Mouse (Mus musculus) forebrain, embryonic 13.5 days (tissue): ENCODE results near the gene Lmod1. TPM values are rescaled to one million over a fixed set of nuclear protein-coding genes. Genes with fewer than 3 reads are reported as not detected.

ENCODE experiments used
- ATAC-seq: fragments of 200-750 bp; cut with Nextera tagmentation; 2 replicates; pipeline ENCODE4 v1.8.0; 2017
- H3K27ac ChIP-seq: fragments of 300-500 bp; sonication (generic); 2 replicates; pipeline ENCODE4 v1.5.1; 2015; ENCODE audit warnings: inconsistent platforms, mild to moderate bottlenecking, moderate library complexity
- H3K27me3 ChIP-seq: fragments of 300-500 bp; sonication (generic); 2 replicates; pipeline ENCODE4 v1.6.1; 2015; ENCODE audit warnings: mild to moderate bottlenecking, inconsistent platforms
- H3K36me3 ChIP-seq: fragments of 300-500 bp; sonication (generic); 2 replicates; pipeline ENCODE4 v1.6.1; 2015; ENCODE audit warnings: mild to moderate bottlenecking, inconsistent platforms; ENCODE audit not compliant: poor library complexity, severe bottlenecking
- H3K4me1 ChIP-seq: fragments of 300-500 bp; sonication (generic); 2 replicates; pipeline ENCODE4 v1.6.1; 2015; ENCODE audit warnings: inconsistent platforms
- H3K4me2 ChIP-seq: fragments of 300-500 bp; sonication (generic); 2 replicates; pipeline ENCODE4 v1.6.1; 2015; ENCODE audit warnings: inconsistent platforms, mild to moderate bottlenecking, moderate library complexity
- H3K4me3 ChIP-seq: fragments of 300-500 bp; sonication (generic); 2 replicates; pipeline ENCODE4 v1.5.1; 2015; ENCODE audit warnings: mild to moderate bottlenecking, inconsistent platforms
- H3K9ac ChIP-seq: fragments of 300-500 bp; sonication (generic); 2 replicates; pipeline ENCODE4 v1.6.1; 2015; ENCODE audit warnings: mild to moderate bottlenecking, inconsistent platforms
- H3K9me3 ChIP-seq: fragments of 300-500 bp; sonication (generic); replicated peaks from 2 replicates; pipeline ENCODE4 v1.6.1; 2016; ENCODE audit warnings: inconsistent platforms
- WGBS: fragments of 180-500 bp; shearing (Covaris S2); methylation state at CpG from one replicate; pipeline ENCODE4 v1.1.7; 2015; 5-methylcytosine and 5-hydroxymethylcytosine counted together
- polyA plus RNA-seq: library from polyadenylated mRNA; unstranded; fragments of >200 nt; fragmentation: Nextera tagmentation; extraction: Ambion mirVana; gene quantifications from 2 replicates; pipeline ENCODE4 v1.2.1, GENCODE M21; 2015

Gene Lmod1
- polyA plus RNA-seq, 1 experiment from 2014 or later, result 0.22 TPM

- H3K9ac ChIP-seq, result no peak overlapping the region
- H3K4me3 ChIP-seq, result no peak overlapping the region
- no peaks in the 10 kb centered on the region for H3K9me3 ChIP-seq
- H3K4me2 ChIP-seq, result no peak overlapping the region
- no peak overlapping the region for H3K27ac ChIP-seq
- 86% methylated on average over 7 of the region's 7 CpGs for WGBS
- H3K4me1 ChIP-seq, result no peaks in the 10 kb centered on the region
- ATAC-seq, result no peak
- H3K36me3 ChIP-seq, result no peaks in the 10 kb centered on the region
- H3K27me3 ChIP-seq, result peaks cover 8% of the 10 kb centered on the region; the same call in 1 of the 2 replicates
These were observed 1.2 kb upstream of the Lmod1 start for GRCm38 (mm10) chr1:135323367-135323901.

- no peak overlapping the region for H3K27ac ChIP-seq
- H3K4me2 ChIP-seq, result no peak overlapping the region
- no peak overlapping the region for H3K9ac ChIP-seq
- H3K4me1 ChIP-seq, result no peaks in the 10 kb centered on the region
- no peaks in the 10 kb centered on the region for H3K36me3 ChIP-seq
- WGBS, result 78% methylated on average over 2 of the region's 2 CpGs
- no peak for ATAC-seq
- H3K9me3 ChIP-seq, result no peaks in the 10 kb centered on the region
- peaks cover 6% of the 10 kb centered on the region; the same call in 1 of the 2 replicates for H3K27me3 ChIP-seq
- no peak overlapping the region for H3K4me3 ChIP-seq
These were observed 1.3 kb downstream of the Lmod1 start for GRCm38 (mm10) chr1:135325934-135326333.

- no peak overlapping the region for H3K4me3 ChIP-seq
- no peak overlapping the region for H3K4me2 ChIP-seq
- no peaks in the 10 kb centered on the region for H3K9me3 ChIP-seq
- no peaks in the 10 kb centered on the region for H3K36me3 ChIP-seq
- no peak for ATAC-seq
- 66% methylated on average over 5 of the region's 5 CpGs for WGBS
- H3K9ac ChIP-seq, result no peak overlapping the region
- no peak overlapping the region for H3K27ac ChIP-seq
- H3K27me3 ChIP-seq, result 0 out of 2 replicates have a peak, but pooled peaks cover 3% of the 10 kb centered on the region
- no peaks in the 10 kb centered on the region for H3K4me1 ChIP-seq
These were observed 3.8 kb downstream of the Lmod1 start for GRCm38 (mm10) chr1:135328368-135328767.

- Histone ChIP-seq H3K27me3 (no peaks in the 10 kb centered on the region), H3K36me3 (no peaks in the 10 kb centered on the region), H3K4me3 (no peak overlapping the region), H3K4me1 (no peaks in the 10 kb centered on the region), H3K9ac (no peak overlapping the region), H3K4me2 (no peak overlapping the region), H3K27ac (no peak overlapping the region), H3K9me3 (no peaks in the 10 kb centered on the region)
- ATAC-seq, result no peak
- 79% methylated on average over 6 of the region's 6 CpGs for WGBS
These were observed 6.0 kb downstream of the Lmod1 start for GRCm38 (mm10) chr1:135330578-135330977.

- Histone ChIP-seq H3K27me3 (no peaks in the 10 kb centered on the region), H3K27ac (no peak overlapping the region), H3K9ac (no peak overlapping the region), H3K4me1 (no peaks in the 10 kb centered on the region), H3K9me3 (no peaks in the 10 kb centered on the region), H3K4me3 (no peak overlapping the region), H3K4me2 (no peak overlapping the region), H3K36me3 (no peaks in the 10 kb centered on the region)
- ATAC-seq, result no peak
- 89% methylated on average over 8 of the region's 8 CpGs for WGBS
These were observed 17.3 kb downstream of the Lmod1 start for GRCm38 (mm10) chr1:135341947-135342346.

- Histone ChIP-seq H3K4me1 (no peaks in the 10 kb centered on the region), H3K9ac (no peak overlapping the region), H3K4me3 (no peak overlapping the region), H3K27ac (no peak overlapping the region), H3K36me3 (no peaks in the 10 kb centered on the region), H3K9me3 (no peaks in the 10 kb centered on the region), H3K4me2 (no peak overlapping the region), H3K27me3 (no peaks in the 10 kb centered on the region)
- no peak for ATAC-seq
- WGBS, result 54% methylated on average over 4 of the region's 4 CpGs
These were observed 19.4 kb downstream of the Lmod1 start for GRCm38 (mm10) chr1:135344026-135344425.

- H3K4me2 ChIP-seq, result no peak overlapping the region
- H3K4me3 ChIP-seq, result no peak overlapping the region
- no peak for ATAC-seq
- no peak overlapping the region for H3K9ac ChIP-seq
- no peaks in the 10 kb centered on the region for H3K36me3 ChIP-seq
- H3K4me1 ChIP-seq, result no peaks in the 10 kb centered on the region
- H3K9me3 ChIP-seq, result no peaks in the 10 kb centered on the region
- no peaks in the 10 kb centered on the region for H3K27me3 ChIP-seq
- WGBS, result 75% methylated on average over 3 of the region's 3 CpGs
- H3K27ac ChIP-seq, result no peak overlapping the region
These were observed 22.3 kb downstream of the Lmod1 start for GRCm38 (mm10) chr1:135346891-135347290.

GRCm38 (mm10) chr1:135347498-135348169, 23.0 kb downstream of the Lmod1 start:
- Histone ChIP-seq H3K9ac (no peak overlapping the region), H3K4me2 (no peak overlapping the region), H3K4me3 (no peak overlapping the region), H3K36me3 (no peaks in the 10 kb centered on the region), H3K27me3 (no peaks in the 10 kb centered on the region), H3K4me1 (no peaks in the 10 kb centered on the region), H3K9me3 (no peaks in the 10 kb centered on the region), H3K27ac (no peak overlapping the region)
- 56% methylated on average over 4 of the region's 4 CpGs for WGBS
- no peak for ATAC-seq

- Histone ChIP-seq H3K4me2 (no peak overlapping the region), H3K27ac (no peak overlapping the region), H3K4me1 (no peaks in the 10 kb centered on the region), H3K9me3 (no peaks in the 10 kb centered on the region), H3K9ac (no peak overlapping the region), H3K36me3 (no peaks in the 10 kb centered on the region), H3K4me3 (no peak overlapping the region), H3K27me3 (no peaks in the 10 kb centered on the region)
- WGBS, result 86% methylated on average over 3 of the region's 3 CpGs
- no peak for ATAC-seq
These were observed 27.3 kb downstream of the Lmod1 start for GRCm38 (mm10) chr1:135351953-135352352.

- H3K9me3 ChIP-seq, result no peaks in the 10 kb centered on the region; the same call in 1 of the 2 replicates
- no peaks in the 10 kb centered on the region for H3K36me3 ChIP-seq
- no peak overlapping the region for H3K4me3 ChIP-seq
- no peaks in the 10 kb centered on the region for H3K27me3 ChIP-seq
- H3K4me1 ChIP-seq, result no peaks in the 10 kb centered on the region
- no peak overlapping the region for H3K27ac ChIP-seq
- no peak overlapping the region for H3K9ac ChIP-seq
- no peak overlapping the region for H3K4me2 ChIP-seq
- no peak for ATAC-seq
- 52% methylated on average over 2 of the region's 2 CpGs for WGBS
These were observed 34.5 kb downstream of the Lmod1 start for GRCm38 (mm10) chr1:135359071-135359470.

GRCm38 (mm10) chr1:135361491-135361890, 36.9 kb downstream of the Lmod1 start:
- H3K4me3 ChIP-seq, result no peak overlapping the region
- no peaks in the 10 kb centered on the region for H3K27me3 ChIP-seq
- no peak overlapping the region for H3K4me2 ChIP-seq
- no peaks in the 10 kb centered on the region for H3K36me3 ChIP-seq
- WGBS, result 83% methylated on average over 4 of the region's 4 CpGs
- H3K4me1 ChIP-seq, result no peaks in the 10 kb centered on the region
- H3K9ac ChIP-seq, result no peak overlapping the region
- H3K9me3 ChIP-seq, result no peaks in the 10 kb centered on the region; the same call in 1 of the 2 replicates
- no peak for ATAC-seq
- H3K27ac ChIP-seq, result no peak overlapping the region

- H3K4me2 ChIP-seq, result no peak overlapping the region
- no peak overlapping the region for H3K4me3 ChIP-seq
- ATAC-seq, result no peak
- H3K36me3 ChIP-seq, result no peaks in the 10 kb centered on the region
- no peaks in the 10 kb centered on the region for H3K27me3 ChIP-seq
- no peak overlapping the region for H3K9ac ChIP-seq
- H3K4me1 ChIP-seq, result no peaks in the 10 kb centered on the region
- no peak overlapping the region for H3K27ac ChIP-seq
- no peaks in the 10 kb centered on the region; the same call in 1 of the 2 replicates for H3K9me3 ChIP-seq
These were observed 37.5 kb downstream of the Lmod1 start for GRCm38 (mm10) chr1:135362115-135362514.

GRCm38 (mm10) chr1:135363446-135363845, 38.8 kb downstream of the Lmod1 start:
- WGBS, result 94% methylated on average over 8 of the region's 8 CpGs
- H3K4me2 ChIP-seq, result no peak overlapping the region
- no peak overlapping the region for H3K4me3 ChIP-seq
- H3K27ac ChIP-seq, result no peak overlapping the region
- H3K9me3 ChIP-seq, result no peaks in the 10 kb centered on the region; the same call in 1 of the 2 replicates
- H3K9ac ChIP-seq, result no peak overlapping the region
- H3K36me3 ChIP-seq, result no peaks in the 10 kb centered on the region
- no peak for ATAC-seq
- peaks cover 9% of the 10 kb centered on the region for H3K4me1 ChIP-seq
- no peaks in the 10 kb centered on the region for H3K27me3 ChIP-seq
